Mouse (Mus musculus): Measurements from ENCODE around the gene Ripk4.

Gene Ripk4

DNA sequence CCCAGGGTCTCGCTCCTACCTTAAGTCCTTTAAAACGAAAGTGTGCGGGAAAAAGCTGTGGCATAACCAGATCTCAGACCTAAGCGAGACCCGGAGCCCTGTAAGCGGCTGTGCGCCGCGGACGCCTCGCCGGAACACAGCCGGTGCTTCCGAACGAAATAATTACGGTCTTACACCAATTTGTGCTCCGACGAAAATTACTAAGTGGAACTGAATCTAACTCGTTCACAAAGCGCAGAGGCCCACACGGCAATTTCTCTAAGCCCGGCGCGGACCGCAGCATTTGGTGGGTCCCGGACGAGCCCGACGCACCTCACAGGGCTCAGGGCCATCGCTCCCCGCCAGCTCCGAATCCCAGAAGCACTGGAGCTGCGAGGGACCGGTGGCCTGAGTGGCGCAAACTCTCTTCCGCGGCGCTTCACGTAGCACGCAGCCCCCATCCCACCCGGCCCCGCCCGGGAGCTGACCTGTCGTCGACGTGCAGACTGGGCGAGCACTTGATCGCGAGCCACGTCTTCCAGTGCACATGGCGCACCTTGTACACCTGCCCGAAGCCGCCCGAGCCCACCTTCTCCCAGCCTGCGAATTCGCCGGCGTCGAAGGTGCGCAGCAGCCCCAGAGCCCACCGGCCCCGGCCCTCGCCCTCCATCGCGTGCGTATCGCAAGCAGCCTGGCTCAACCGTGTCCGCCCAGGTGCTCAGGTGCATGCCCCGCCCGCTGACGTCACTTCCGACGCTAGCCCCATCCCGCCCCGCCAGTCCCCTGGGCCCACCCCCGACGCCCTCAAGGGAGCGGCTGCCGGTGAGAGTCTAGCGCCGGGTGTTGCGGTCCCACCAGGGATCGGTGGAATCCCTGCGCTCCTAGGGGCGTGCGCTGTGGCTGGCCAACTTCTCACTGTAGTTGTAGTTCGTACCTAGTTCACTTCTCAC, at the start of gene Ripk4:
Gene Ripk4, minus strand, starts transcription at position 727 of the 929 bp plus-strand sequence.
- peak; percentile 34 for DNase-seq (ENCODE audit: low spot score)

DNA sequence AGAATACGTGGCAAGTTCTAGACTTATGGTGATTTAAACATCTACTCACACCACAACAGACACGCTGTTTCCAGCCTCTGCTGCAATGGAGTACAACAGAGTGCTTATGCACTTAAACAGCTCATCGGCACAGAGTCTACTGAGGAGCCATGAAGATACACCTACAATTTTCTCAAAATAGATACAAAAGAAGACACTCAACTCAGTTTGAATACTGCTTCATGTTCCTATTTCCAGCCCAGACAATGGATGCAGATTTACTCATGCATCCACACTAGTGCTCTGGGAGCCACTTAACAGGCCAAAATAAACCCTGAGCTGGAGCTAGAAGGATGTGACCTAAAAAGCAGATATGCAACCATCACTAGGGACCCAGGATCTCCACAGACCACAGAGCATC, 45.3 kb upstream of the Ripk4 start:
- DNase-seq (ENCODE audit: low spot score), result no peak

DNA sequence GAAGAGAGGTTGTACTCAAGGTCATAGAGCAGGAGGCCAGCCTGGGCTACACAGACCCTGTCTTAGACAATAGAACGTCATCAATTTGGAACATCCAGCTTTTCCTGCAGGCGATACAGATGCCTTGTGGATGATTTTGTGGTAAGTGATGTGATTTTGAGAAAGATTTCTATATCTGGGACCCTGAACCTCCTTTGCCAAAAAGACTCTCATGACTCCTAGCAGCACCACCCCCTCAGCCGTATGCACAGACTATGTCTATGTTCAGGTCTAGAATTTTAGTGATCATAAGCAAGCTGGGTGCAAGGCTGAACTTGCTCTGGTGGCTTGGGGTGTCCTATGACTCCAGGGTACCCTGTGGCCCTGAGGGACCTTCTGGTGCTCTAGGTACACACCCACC, 42.1 kb upstream of the Ripk4 start:
- no peak for DNase-seq (ENCODE audit: low spot score)

DNA sequence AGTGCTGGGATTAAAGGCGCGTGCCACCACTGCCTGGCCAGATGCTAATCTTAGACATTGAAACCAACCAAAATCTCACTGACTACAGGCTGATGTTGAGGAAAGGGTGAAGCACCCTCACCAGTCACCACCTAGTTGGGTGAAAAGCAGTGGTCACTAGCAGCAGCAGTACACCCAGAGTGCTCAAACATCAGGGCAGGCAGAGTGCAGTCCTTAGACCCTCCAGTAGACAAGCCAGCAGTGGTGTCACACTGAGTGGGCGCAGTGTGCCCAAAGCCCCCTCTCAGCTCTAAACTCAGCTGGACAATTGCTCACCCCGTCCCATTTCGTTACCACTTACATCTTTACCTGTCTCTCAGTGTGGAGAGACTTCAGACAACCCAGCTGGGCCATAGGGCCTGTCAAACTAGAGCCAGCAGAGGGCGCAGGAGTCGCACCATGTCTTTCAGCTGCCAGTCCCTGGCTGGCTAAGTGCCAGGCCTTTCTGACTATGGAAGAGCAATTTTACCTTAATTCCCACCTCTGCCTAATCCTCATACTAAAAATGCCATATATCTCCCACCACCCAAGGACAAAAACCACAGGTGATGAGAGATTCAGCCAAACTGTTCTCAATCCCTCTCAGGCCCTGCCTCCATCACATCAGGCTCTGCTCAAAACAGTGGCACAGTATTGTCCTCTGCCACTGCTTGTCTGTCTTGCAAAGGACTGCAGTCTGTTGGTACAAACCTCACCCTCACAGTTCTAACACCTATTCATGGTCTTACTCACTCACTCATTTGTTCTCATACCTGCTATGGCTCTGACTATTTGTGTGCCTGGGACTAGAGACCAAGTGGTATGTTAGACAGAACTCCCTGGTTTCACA, 41.3 kb upstream of the Ripk4 start:
- peak; percentile 73 for DNase-seq (ENCODE audit: low spot score)

DNA sequence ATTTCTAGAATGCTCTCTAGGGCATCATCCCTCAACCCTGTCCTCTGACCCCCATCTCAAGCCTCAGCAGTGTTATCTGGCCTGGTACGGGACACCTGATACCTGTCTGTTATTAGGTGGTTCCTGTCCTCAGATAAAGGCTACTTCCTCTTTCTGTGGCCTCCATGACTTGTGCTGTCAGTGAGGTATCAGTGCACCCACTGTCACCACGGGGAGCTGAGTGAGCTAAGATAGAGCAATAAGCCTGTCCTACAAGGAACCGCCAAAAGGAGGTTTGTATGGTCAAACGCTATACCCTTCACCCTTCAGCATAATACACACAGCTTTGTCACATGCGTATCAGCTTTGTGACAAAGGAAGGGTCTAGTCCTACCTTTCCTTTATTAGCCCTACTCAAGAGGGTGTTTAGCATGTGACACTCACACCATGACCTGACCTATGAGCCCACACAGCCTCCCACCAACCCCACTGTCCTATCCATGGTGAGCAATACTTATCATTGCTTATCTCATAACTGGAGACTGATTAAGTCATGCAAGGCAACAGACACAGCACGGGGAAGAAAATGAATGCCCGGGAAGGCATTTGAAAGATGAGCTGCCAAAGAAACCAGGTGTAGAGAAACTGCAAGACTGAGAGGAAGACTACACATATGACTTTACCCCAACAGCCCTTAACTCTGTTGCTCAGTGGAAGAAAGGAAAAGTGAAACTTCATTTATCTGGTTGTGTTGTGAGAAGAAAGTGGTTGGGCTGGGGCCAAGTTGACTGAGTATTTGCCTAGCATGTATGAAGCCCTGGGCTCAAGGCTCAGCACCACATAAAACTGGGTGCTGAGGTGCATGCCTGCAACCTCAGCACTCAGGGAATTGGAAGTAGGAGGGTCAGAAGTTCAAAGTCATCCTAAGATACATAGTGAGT, 34.6 kb upstream of the Ripk4 start:
- DNase-seq (ENCODE audit: low spot score), result no peak

DNA sequence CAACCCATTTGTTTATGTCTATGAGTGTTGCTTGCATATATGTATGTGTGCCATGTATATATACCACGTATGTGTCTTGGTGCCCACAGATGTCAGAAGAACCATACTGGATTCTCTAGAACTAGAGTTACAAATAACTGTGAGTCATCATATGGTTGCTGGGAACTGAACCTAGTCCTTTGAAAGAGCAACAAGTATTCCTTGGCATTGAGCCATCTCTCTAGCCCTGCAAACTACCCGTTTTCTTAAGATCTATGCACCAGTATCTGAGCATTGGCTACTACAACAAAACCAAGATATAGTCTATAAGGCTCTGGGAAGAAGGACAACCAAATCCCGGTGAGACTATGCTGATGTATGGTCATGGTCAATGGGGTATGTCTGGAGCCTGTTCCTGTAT, 33.6 kb upstream of the Ripk4 start:
- DNase-seq (ENCODE audit: low spot score), result no peak

DNA sequence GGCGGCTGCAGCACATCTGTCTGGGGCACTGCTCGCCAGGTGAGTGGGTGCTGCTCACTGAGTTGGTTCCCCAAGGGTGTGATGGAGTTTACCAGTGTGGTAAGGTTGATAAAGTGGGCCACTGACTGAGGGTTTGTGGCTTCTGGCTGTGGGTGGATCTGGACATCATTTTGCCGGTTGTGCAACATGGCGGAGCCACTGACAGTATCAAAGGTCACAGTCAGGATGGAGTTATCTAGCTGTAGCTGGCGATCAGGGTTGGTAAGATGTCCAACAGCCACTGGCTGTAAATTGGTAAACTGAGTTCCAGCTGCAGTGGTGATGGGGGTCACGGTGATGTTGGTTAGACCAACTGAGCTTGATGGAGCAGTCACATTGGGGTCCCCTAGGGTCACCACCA, 30.7 kb upstream of the Ripk4 start:
- no peak for DNase-seq (ENCODE audit: low spot score)

DNA sequence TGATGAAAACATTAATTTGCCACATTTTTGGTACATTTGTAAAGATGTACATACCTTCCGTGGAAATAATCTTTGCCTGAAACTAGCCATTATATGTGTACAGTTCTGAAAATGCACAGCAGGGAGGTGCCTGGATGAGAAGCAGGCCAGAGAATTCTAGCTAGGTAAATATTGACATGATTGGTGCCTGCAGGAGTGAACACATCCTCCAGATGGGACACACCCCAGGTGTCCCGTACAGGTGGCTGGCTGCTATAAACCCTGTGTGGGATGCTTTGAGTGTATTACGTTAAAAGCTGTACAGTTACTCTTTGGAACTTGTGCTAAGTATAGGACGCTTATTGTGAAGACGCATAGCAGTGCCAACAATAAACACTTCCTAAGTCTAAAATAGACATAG, 19.5 kb upstream of the Ripk4 start:
- DNase-seq (ENCODE audit: low spot score), result no peak

DNA sequence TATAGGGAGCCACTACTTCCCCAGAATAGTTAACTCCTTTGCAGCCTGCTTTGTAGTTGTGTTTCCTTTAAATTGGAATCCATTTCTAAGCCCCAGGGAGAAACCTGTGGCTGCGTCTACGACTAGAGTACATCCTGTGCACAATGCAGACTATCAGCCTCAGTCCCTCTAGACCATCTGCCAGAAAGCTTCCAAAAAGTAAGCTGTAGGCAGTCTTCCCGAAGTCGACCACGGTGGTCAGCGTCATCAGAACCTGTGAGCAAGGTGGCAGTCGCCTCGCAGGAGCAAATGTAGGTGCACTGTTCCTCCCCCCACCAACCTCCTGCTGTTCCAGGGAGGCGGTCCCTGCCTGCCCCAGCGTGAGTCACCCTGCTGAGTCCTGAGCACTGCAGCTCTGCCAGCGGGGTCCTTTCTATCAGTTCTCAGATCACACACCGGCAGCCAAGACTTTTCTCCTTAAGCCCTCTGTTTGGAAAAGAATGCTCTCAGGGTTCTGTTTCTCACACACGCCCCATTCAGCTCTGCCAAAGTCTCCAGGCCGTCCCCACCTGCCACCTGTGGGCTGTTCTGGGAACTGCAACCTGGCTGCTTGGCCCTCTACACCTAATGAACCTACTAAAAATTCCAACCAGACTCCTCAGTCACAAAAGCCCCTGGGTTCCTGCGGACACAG, 14.9 kb upstream of the Ripk4 start:
- peak; percentile 84 for DNase-seq (ENCODE audit: low spot score)

DNA sequence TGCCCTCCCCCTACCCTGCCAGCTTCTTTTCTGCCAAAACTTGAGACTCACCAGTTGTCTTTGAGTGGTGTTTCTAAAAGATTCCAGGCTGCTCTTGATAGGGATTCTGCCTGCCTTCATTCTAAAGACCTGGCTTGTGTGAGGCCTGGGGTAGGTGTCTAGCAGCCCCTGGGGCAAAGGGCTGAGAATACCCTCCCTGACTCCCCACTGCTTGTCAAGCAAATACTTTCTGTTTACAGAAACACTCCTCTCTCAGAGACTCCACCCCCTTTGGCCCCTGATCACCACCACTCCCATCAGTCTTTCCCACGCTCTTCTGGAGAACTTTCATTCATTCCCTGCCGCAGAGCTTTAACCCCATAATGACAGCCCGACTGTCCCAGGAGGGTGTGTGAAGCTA, 2.9 kb upstream of the Ripk4 start:
- no peak for DNase-seq (ENCODE audit: low spot score)

DNA sequence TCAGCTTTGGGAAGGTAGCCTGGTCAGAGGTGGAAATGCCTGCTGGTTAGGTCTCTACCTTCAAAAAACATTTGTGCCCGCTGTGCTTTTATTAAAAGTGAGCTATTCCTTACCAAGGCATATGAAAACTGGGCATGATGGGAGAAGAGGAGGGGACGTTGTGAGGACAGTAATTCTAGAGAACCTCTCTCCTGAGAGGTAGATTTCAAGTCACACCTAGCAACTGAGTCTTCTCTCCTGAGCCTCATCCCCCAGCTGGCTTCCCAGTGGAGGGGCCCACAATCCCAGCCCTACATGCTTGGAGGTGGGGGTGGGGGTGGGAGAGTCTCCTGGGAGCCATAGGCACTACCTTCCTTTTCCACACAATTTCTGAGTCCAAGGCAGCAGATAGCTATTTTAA, 1.0 kb upstream of the Ripk4 start:
- no peak for DNase-seq (ENCODE audit: low spot score)

DNA sequence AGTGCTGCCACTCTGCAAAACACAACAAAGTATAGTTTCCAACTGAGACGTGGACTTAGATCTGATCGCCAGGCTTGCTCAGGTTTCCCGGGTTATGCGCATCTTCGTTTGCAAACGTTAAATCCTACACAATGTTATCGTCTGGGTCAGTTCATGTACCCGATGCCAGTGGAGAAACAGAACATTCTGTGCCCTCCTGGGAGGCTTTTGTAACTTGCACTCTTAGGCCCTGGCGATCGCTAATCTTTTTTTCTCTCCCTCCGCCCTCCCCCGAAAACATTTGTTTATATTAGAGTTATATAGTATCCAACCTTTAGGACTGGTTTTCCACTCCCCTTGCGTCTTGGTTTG, 378 bp upstream of the Ripk4 start:
- DNase-seq (ENCODE audit: low spot score), result no peak

DNA sequence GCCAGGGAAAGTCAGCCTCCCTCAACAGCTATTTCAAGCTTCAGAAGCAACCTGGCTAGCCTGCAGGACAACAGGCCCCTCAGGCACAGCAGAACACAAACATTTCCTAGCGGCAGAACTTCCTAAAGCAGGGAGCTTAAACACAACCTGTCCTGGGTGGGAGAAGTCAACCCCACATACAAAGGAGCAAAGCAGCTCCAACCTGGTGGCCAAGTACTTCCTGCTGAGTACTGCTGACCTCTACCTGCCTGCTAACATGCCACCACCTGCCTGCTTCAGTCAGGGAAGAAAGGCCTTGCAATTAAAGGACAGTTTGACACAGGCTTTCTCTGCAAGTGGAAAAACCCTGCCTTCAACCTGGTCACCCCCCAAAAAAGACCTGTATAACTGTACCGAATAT, 1.8 kb downstream of the Ripk4 start:
- DNase-seq (ENCODE audit: low spot score), result no peak

DNA sequence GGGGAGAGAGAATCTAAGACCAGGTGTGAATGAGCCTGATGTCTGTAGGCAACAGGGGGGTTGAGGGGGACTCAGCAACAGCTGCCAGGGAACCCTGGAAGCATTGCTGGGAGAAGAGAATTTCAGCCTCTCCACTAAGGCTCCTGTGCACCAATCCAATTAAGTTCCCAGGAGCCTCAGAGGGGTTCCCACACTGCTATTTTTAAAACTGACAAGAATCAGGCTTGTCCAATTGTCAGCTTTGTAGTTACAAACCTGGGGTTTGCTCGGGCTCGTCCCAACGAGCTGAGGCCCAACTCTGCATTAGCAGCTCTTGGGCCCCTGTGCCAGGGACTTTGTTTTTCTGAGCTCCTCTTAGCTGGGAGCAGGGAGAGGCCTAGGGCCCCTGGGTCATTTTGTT, 3.9 kb downstream of the Ripk4 start:
- DNase-seq (ENCODE audit: low spot score), result no peak

DNA sequence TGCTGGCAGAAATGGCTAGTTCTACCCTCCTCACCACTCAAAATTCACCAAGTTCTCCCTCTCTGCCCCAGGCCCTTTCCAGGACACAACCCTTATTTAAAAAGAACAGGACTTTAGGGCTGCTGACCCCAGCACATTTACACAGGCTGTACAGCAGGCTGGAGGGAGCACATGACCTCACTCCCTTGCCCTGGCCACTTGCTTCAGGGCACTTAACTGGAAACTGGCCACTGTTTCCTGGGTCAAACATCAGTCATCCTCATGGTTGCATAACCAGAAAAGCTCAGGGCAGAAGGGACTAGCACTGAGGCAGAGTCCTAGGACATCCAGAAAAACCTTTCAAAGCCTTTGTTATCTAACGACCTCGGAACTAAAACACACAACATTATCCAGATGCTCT, 5.3 kb downstream of the Ripk4 start:
- no peak for DNase-seq (ENCODE audit: low spot score)

DNA sequence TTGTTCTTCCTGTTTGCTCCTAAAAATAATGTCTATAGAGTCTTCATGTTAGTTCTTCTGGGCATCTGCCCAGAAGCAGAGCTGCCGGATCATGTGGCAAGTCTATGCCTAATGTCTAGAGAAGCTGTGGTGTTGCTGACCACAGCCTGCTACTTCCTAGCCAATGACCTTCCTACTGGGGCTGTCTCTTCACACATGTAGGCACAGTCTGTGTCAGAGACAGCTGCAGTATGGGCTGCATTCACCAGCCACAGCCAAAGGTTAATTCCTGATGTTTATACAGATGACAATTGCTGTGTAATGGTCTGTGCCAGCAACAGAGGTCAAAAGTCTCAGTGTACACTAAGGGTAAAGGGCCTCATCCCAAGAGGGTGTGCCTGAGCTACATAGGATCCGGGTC, 7.1 kb downstream of the Ripk4 start:
- no peak for DNase-seq (ENCODE audit: low spot score)

DNA sequence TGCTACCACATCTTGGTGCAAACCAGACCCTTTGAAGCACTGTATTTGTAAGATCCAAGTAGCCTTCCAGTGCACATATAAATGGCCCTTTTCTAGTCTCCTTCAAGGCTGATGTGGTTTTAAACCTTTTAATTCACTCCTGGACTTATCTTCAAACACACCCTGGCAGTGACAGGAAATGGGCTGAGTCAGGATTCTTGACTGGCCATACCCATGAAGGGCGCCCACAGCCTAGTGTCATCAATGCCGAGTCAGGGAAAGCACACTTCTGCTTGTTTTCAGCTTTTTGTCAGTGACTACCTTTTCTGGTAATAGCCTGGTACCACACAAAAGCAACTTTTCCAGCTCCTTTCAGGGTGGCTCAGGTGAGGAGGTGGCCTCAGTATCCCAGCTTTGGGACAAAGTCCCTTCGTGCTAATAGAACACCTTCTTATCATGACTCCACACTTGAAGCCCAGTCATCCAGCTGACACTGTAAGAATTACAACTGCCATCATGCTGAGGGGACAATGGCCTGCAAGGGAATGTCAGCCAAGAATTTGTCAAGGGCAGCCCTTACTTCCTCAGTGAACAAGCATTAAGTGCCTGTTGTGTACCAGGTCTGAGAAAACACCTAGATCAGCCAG, 11.2 kb downstream of the Ripk4 start:
- no peak for DNase-seq (ENCODE audit: low spot score)

DNA sequence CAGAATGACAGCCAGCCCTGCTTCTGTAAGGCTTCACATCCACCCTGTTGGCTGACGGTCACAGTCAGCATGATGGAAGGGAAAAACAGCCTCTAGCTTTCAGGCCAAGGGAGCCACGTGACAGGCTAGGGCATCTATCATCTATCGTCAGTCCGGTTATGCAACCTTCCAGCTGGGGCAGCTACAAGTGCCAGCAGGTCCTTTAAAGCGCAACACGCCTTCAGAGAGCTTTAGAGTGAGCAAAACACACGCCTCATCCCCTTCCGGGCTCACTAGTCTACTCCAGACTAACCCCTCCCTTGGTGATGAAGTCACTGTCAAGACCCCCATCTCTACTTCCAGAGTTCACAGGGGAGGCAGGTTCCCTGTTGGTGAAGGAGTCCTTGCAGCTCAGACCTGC, 11.7 kb downstream of the Ripk4 start:
- DNase-seq (ENCODE audit: low spot score), result peak; percentile 42

DNA sequence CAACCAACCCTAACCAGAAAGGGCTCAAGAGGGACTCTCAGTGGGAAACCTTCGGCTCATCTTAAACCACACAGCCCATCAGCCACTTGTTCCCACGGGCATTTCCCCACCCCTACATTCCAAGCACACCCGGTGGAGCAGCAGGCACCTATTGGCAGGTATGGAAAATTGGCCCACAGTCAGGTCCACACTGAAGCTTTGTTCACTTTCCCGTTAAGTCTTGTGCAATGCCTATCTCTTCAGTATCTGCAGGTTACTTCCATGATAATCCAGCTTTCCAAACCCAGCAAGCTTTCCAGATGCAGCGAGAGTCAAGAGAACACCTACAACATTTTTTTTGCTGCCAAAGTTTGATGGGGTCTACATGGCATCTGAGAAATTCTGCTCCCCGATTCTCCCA, 15.2 kb downstream of the Ripk4 start:
- no peak for DNase-seq (ENCODE audit: low spot score)

DNA sequence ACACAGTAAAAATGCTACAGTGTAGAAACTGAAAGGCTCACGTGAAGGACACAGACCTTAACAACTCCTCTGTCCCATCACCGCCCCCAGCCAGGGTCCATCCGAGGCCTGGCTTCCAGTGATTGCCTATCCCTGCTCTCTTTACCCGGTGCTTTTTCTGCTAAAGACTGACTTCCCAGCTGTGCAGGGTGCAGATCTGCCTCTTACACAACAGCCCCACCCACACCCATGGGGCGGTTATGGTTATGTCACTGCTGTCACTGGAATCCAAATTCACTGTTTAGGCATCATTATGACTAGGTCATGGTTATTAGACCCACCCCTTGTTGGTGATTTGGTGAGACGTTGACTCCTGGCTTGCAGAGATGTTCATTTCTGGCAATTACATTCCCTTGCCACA, 25.6 kb downstream of the Ripk4 start:
- no peak for DNase-seq (ENCODE audit: low spot score)

DNA sequence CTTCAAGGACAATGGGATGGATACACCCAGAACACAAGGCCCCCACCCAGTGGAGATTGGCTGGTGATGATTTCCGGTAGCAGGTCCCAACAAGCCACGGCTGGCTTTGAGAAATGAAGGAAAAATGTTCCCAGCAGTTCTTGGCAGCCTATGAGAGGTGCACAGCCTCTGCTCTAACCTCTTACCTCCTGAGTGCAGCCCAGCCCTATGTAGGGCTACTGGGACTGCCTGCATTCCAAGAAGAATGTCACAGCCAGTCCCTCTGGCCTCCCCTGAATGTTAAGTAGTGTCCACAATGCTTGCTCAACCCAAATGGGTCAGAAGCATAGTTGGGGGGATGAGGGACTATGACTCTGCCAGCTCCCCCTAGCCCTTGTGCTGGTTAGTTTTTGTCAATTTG, 27.0 kb downstream of the Ripk4 start:
- DNase-seq (ENCODE audit: low spot score), result no peak

All from ovary, postnatal 14 days (tissue).